Mouse (Mus musculus) forebrain, embryonic 15.5 days (tissue): Measurements from ENCODE around the gene Mylk2. TPM values are rescaled to one million over a fixed set of nuclear protein-coding genes. Genes with fewer than 3 reads are reported as not detected.

ENCODE experiments used
- ATAC-seq: fragments of 200-750 bp; cut with Nextera tagmentation; replicated peaks from 2 replicates; pipeline ENCODE4 v1.8.0; 2017; ENCODE audit warnings: mild to moderate bottlenecking, moderate TSS enrichment, moderate library complexity
- H3K27ac ChIP-seq: fragments of 300-500 bp; sonication (generic); replicated peaks from 2 replicates; pipeline ENCODE4 v1.5.1; 2015; ENCODE audit warnings: mild to moderate bottlenecking, inconsistent platforms
- H3K27me3 ChIP-seq: fragments of 300-500 bp; sonication (generic); 2 replicates; pipeline ENCODE4 v1.6.1; 2015; ENCODE audit warnings: inconsistent platforms
- H3K36me3 ChIP-seq: fragments of 300-500 bp; sonication (generic); 2 replicates; pipeline ENCODE4 v1.6.1; 2015; ENCODE audit warnings: mild to moderate bottlenecking, inconsistent platforms
- H3K4me1 ChIP-seq: fragments of 300-500 bp; sonication (generic); 2 replicates; pipeline ENCODE4 v1.6.1; 2015; ENCODE audit warnings: inconsistent platforms
- H3K4me2 ChIP-seq: fragments of 300-500 bp; sonication (generic); replicated peaks from 2 replicates; pipeline ENCODE4 v1.6.1; 2015; ENCODE audit warnings: mild to moderate bottlenecking, inconsistent platforms
- H3K4me3 ChIP-seq: fragments of 300-500 bp; sonication (generic); 2 replicates; pipeline ENCODE4 v1.5.1; 2015; ENCODE audit warnings: mild to moderate bottlenecking, inconsistent platforms
- H3K9ac ChIP-seq: fragments of 300-500 bp; sonication (generic); replicated peaks from 2 replicates; pipeline ENCODE4 v1.6.1; 2015; ENCODE audit warnings: mild to moderate bottlenecking, inconsistent platforms
- H3K9me3 ChIP-seq: fragments of 300-500 bp; sonication (generic); 2 replicates; pipeline ENCODE4 v1.6.1; 2016; ENCODE audit warnings: inconsistent platforms
- WGBS: fragments of 180-500 bp; shearing (Covaris S2); methylation state at CpG from one replicate; pipeline ENCODE4 v1.1.7; 2015; ENCODE audit warnings: mixed read lengths; 5-methylcytosine and 5-hydroxymethylcytosine counted together
- polyA plus RNA-seq: library from polyadenylated mRNA; unstranded; fragments of >200 nt; fragmentation: Nextera tagmentation; extraction: Ambion mirVana; gene quantifications from 2 replicates; pipeline ENCODE4 v1.2.1, GENCODE M21; 2015

Mylk2 gene
- polyA plus RNA-seq, 1 experiment from 2014 or later, result not detected

- Histone ChIP-seq H3K4me2 (no peak overlapping the region), H3K36me3 (no peaks in the 10 kb centered on the region), H3K4me1 (no peaks in the 10 kb centered on the region), H3K4me3 (no peak overlapping the region), H3K9me3 (no peaks in the 10 kb centered on the region), H3K9ac (no peak overlapping the region), H3K27ac (no peak overlapping the region), H3K27me3 (peaks cover 3% of the 10 kb centered on the region; the same call in 1 of the 2 replicates)
- WGBS, result 76% methylated on average over 12 of the region's 12 CpGs
- no peak for ATAC-seq
Measured at GRCm38 (mm10) chr2:152931456-152932160, 20.5 kb downstream of the Mylk2 start.

DNA sequence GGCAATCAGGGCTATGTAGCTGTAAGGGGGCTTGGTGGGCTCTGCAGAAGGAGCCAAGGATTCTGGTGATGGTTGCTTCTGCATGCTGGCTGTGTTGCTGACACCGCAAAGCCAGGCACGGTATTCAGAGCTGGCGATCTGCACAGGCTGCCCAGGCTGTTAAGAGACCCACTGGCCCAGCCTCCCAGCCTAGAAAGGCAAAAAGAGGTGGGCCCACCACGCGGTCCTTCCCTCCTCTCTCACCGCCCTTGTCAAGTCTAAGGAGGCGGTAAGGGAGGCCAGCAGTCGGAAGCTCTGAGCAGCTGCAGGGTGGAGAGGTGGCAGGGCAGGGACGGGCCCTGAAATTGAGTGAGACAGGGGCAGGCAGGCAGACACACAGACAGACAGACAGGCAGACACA, 21.9 kb downstream of the Mylk2 start, which contains the start of gene Foxs1:
TSS of gene Foxs1 (minus strand) at position 161 of the 400 bp plus-strand sequence.
- Histone ChIP-seq H3K27ac (no peak within 1 kb of the TSS), H3K4me3 (no peak within 1 kb of the TSS), H3K4me2 (no peak within 1 kb of the TSS), H3K9ac (no peak within 1 kb of the TSS), H3K27me3 (peaks cover 3% of the 10 kb centered on the region; the same call in 1 of the 2 replicates), H3K9me3 (no peaks in the 10 kb centered on the region), H3K36me3 (no peaks in the 10 kb centered on the region), H3K4me1 (no peaks in the 10 kb centered on the region)
- ATAC-seq, result no peak
- WGBS, result 41% methylated on average over 9 of the region's 9 CpGs

DNA sequence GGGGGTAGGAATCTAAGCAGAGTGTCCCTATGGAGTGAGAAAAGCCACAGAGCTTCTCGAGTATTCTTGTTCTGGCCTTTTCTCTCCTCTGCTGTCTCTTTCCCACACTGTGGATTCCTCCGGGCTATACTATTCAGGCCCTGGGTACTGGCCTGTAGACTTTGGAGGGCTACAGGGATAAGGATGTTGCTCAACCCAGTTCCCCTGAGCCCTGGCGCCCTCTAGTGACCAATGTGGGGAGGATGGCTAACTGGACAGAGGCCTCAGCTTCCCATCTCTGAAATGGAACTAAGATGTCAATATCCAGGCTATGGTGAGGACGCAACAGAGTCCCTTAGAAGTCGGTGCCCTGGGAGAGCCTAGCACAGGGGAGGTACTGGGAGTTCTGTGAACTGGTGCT, 22.5 kb downstream of the Mylk2 start:
- H3K4me2 ChIP-seq, result no peak overlapping the region
- 32% methylated on average over 5 of the region's 5 CpGs for WGBS
- no peaks in the 10 kb centered on the region for H3K9me3 ChIP-seq
- no peaks in the 10 kb centered on the region for H3K4me1 ChIP-seq
- no peak for ATAC-seq
- no peak overlapping the region for H3K27ac ChIP-seq
- no peaks in the 10 kb centered on the region for H3K36me3 ChIP-seq
- no peak overlapping the region for H3K9ac ChIP-seq
- peaks cover 3% of the 10 kb centered on the region; the same call in 1 of the 2 replicates for H3K27me3 ChIP-seq
- H3K4me3 ChIP-seq, result no peak overlapping the region

DNA sequence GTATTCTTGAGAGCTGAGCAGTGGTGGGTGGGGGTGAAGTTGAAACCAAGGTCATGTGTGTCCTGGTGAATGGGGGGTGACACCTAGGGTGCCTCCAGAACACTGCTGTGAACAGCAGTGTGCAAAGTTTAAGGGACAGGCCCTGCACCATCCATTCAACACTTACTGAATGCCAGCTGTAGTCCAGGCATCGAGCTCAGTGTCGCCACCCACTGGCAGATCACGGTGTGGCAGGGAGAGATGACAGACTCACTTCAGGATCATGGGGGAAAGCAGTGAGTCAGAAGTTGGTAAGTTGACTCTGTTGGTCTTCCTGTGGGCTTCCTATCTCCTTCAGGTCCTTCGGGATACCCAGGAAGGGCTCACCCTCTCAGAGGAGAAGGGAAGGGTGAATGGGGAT, 28.7 kb downstream of the Mylk2 start:
- 11% methylated on average over 4 of the region's 4 CpGs for WGBS
- Histone ChIP-seq H3K36me3 (no peaks in the 10 kb centered on the region), H3K9ac (no peak overlapping the region), H3K4me3 (no peak overlapping the region), H3K4me2 (no peak overlapping the region), H3K9me3 (no peaks in the 10 kb centered on the region), H3K27me3 (peaks cover 52% of the 10 kb centered on the region), H3K27ac (no peak overlapping the region), H3K4me1 (peaks cover 11% of the 10 kb centered on the region)
- ATAC-seq, result no peak

DNA sequence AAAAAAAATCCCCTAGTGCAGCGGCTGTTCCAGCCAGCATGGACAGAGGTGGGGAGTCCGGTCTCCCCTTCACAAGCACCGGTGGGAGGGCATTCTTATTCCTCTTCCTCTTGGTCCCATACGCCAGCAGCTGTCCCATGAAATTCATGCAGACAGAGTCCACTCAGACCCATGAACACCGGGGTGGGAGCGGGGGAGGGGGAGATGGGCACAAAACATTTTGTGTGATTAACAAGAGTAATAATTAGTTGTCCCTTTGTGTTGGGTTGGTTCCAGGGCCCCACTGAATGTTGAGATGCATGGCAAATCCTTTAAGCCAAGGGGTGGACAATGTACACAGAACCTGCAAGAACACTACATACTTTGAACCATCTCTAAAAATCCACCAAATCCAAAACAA, 30.0 kb downstream of the Mylk2 start:
- peaks cover 60% of the 10 kb centered on the region for H3K27me3 ChIP-seq
- H3K4me1 ChIP-seq, result peaks cover 11% of the 10 kb centered on the region
- H3K9ac ChIP-seq, result no peak overlapping the region
- WGBS, result 75% methylated on average over 6 of the region's 6 CpGs
- H3K4me3 ChIP-seq, result no peak overlapping the region
- no peak for ATAC-seq
- no peaks in the 10 kb centered on the region for H3K9me3 ChIP-seq
- H3K27ac ChIP-seq, result no peak overlapping the region
- no peak overlapping the region for H3K4me2 ChIP-seq
- no peaks in the 10 kb centered on the region for H3K36me3 ChIP-seq

DNA sequence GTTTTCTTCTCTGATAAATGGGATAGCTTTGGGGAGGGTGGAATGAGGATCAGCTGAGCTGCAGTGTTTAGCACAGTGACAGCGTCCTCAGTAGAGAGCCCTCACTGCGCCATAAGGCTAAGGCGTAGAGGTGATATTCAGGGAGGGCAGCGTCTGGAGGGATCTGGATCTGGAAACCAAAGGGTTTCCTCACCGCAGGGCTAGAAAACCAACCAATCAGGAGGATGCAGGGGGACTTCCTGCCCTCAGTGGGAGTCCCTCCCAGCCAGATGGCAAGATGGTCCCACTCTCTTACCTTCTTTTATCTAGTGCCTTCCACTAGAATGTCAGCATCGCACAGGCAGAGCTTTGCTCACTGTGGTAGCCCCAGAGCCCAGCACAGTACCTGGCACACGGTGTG, 30.6 kb downstream of the Mylk2 start:
- Histone ChIP-seq H3K9ac (no peak overlapping the region), H3K9me3 (no peaks in the 10 kb centered on the region), H3K4me2 (no peak overlapping the region), H3K27me3 (peaks cover 56% of the 10 kb centered on the region), H3K4me1 (peaks cover 11% of the 10 kb centered on the region), H3K27ac (no peak overlapping the region), H3K36me3 (no peaks in the 10 kb centered on the region), H3K4me3 (no peak overlapping the region)
- 39% methylated on average over 7 of the region's 7 CpGs for WGBS
- ATAC-seq, result no peak

DNA sequence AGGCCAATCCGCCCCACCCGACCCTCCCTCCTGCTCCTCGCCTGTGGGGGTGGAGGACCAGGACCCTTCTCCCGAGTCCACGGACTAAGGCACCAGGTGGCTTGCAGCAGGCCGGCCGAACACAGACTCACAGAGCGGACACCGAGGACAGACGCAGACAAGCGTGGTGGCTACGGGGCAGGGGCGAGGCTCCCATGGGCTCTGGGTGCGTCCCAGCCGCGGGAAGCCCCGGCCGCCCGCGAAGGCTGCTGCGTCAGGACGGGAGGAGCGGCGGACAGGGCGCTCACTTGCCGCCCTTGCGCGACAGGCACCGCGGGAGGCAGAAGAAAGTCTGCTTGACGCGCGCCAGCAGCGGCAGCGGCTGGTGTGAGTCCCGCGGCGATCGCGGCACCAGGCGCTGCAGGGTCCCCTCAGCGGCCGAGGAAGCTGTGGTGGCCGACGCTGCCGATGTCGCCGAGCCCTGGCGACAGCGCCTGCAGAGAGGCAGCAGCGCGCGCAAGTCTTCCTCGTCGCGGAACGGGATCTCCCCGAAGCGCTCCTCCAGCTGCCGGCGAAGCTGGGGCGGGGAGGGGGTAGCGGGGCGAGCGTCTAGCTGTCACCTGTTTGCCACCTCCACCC, 31.9 kb downstream of the Mylk2 start:
- H3K4me3 ChIP-seq, result peak overlapping the region; percentile 43
- H3K9me3 ChIP-seq, result no peaks in the 10 kb centered on the region
- peaks cover 21% of the 10 kb centered on the region for H3K4me1 ChIP-seq
- H3K36me3 ChIP-seq, result no peaks in the 10 kb centered on the region
- ATAC-seq, result no peak
- WGBS, result under 1% methylated on average over 63 of the region's 65 CpGs
- H3K9ac ChIP-seq, result peak overlapping the region; percentile 27
- H3K27me3 ChIP-seq, result peaks cover 56% of the 10 kb centered on the region
- H3K4me2 ChIP-seq, result peak overlapping the region; percentile 86
- no peak overlapping the region for H3K27ac ChIP-seq

DNA sequence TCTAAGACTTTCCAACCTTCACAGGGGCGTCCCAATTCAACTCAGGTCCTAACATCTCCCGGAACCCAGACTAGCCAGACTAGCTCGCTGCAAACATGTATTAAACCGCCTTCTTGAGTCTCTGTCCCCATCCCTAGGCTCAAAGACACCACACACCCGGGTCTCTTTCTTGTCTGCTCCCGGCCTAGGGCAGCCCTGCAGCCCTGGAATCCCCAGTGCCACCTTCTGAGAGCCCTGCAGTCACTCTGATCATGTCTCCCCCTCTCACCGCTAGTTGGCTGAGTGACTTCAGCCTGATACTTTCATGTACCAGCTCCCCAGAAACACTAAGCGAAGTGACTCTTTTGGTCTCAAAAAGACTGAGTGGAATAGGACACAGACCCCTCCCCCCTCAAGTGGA, 32.4 kb downstream of the Mylk2 start:
- WGBS, result 6% methylated on average over 8 of the region's 8 CpGs

DNA sequence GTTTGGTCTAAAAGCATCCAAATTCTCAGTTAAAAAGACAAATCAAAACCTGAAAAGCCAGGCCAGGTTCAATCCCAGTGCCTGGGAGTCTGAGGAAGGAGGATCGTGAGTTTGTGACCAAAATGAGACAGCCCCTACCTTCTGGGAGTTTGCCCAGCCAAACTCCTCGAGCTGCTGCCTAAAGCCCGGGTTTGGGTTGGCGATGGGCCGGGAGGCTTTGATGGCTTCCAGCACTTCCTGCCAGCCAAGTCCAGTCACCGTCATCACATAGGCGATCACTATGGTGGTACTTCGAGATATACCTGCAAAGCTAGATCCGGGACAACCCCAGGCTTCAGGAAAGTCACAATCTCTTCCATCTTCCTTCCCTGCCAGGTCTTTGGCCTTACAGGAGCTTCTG, 32.9 kb downstream of the Mylk2 start:
- ATAC-seq, result no peak
- H3K4me1 ChIP-seq, result peaks cover 24% of the 10 kb centered on the region
- H3K4me2 ChIP-seq, result no peak overlapping the region
- no peaks in the 10 kb centered on the region for H3K36me3 ChIP-seq
- no peak overlapping the region for H3K27ac ChIP-seq
- peaks cover 56% of the 10 kb centered on the region for H3K27me3 ChIP-seq
- no peak overlapping the region for H3K4me3 ChIP-seq
- H3K9me3 ChIP-seq, result no peaks in the 10 kb centered on the region
- H3K9ac ChIP-seq, result no peak overlapping the region
- WGBS, result 60% methylated on average over 9 of the region's 9 CpGs

More for the DNA sequence above, 32.4 kb downstream of the Mylk2 start:
- peaks cover 56% of the 10 kb centered on the region for H3K27me3 ChIP-seq
- H3K9ac ChIP-seq, result peak overlapping the region; percentile 27; the same call in 1 of the 2 replicates
- H3K27ac ChIP-seq, result no peak overlapping the region
- peak overlapping the region; percentile 43 for H3K4me3 ChIP-seq
- H3K9me3 ChIP-seq, result no peaks in the 10 kb centered on the region
- peaks cover 23% of the 10 kb centered on the region for H3K4me1 ChIP-seq
- H3K4me2 ChIP-seq, result peak overlapping the region; percentile 86
- no peaks in the 10 kb centered on the region for H3K36me3 ChIP-seq
- ATAC-seq, result no peak

- Histone ChIP-seq H3K4me1 (peaks cover 40% of the 10 kb centered on the region), H3K27ac (peak overlapping the region; percentile 69), H3K27me3 (peaks cover 40% of the 10 kb centered on the region), H3K4me2 (no peak overlapping the region), H3K9me3 (no peaks in the 10 kb centered on the region), H3K4me3 (no peak overlapping the region), H3K36me3 (no peaks in the 10 kb centered on the region), H3K9ac (no peak overlapping the region)
- ATAC-seq, result 0 out of 2 replicates have a peak, but pooled peaks have one; percentile 21
- 50% methylated on average over 7 of the region's 7 CpGs for WGBS
Measured at GRCm38 (mm10) chr2:152947098-152947497, 35.9 kb downstream of the Mylk2 start.

DNA sequence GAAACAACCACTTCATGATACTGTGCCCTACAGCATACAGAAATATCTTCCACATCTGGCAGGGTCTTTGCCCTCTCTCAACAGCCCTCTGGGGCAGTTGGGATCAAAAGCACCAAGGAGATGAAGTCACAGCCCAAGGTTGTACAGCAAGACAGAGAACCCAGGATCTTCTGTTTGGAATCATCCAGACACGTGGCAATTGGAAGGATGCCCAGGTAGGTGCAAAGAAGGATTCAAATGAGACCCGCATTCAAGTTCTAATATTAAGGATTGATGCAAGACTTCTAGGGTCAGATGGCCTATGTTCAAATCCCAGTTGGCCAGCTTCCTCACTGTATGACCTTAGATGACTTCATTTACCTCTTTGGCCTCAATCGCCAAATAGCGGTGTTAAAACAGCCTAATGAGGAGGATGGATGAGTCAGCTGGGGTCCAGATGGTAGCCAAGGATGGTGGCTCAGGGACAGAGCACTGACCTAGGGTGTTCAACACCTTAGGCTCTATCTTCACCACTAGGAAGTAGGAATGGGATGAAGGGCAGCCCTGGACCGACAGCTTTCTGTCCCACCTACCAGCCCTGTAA, 37.4 kb downstream of the Mylk2 start:
- Histone ChIP-seq H3K36me3 (no peaks in the 10 kb centered on the region), H3K4me3 (no peak overlapping the region), H3K9me3 (no peaks in the 10 kb centered on the region), H3K9ac (no peak overlapping the region), H3K4me2 (no peak overlapping the region), H3K4me1 (peaks cover 34% of the 10 kb centered on the region), H3K27ac (no peak overlapping the region), H3K27me3 (peaks cover 25% of the 10 kb centered on the region)
- 79% methylated on average over 5 of the region's 5 CpGs for WGBS
- ATAC-seq, result no peak

- Histone ChIP-seq H3K4me2 (peak overlapping the region; percentile 92), H3K4me3 (peak overlapping the region; percentile 78), H3K36me3 (no peaks in the 10 kb centered on the region), H3K27me3 (peaks cover 6% of the 10 kb centered on the region; the same call in 1 of the 2 replicates), H3K9me3 (no peaks in the 10 kb centered on the region), H3K4me1 (peaks cover 33% of the 10 kb centered on the region), H3K27ac (no peak overlapping the region), H3K9ac (peak overlapping the region; percentile 89)
- ATAC-seq, result peak; percentile 46; the same call in 1 of the 2 replicates
- 41% methylated on average over 11 of the region's 11 CpGs for WGBS
Measured at GRCm38 (mm10) chr2:152950358-152951064, 39.4 kb downstream of the Mylk2 start.
